Mouse (Mus musculus): ENCODE data around the gene Prickle4. TPM values are rescaled to one million over a fixed set of nuclear protein-coding genes. Genes with fewer than 3 reads are reported as not detected.
"Not testable (repeated sequence)": the region's sequence is repeated elsewhere in the genome, so short reads cannot be mapped to it uniquely, and the experiment has no call there.

Gene Prickle4
- polyA plus RNA-seq, 3 experiments from 2014 or later, result not detected

GRCm38 (mm10) chr17:47663009-47663713 lies 31.4 kb downstream of the Prickle4 start:
- no peak for ATAC-seq

GRCm38 (mm10) chr17:47658741-47659243 lies 35.7 kb downstream of the Prickle4 start:
- ATAC-seq, result no peak

- no peak for ATAC-seq
These were observed 36.6 kb downstream of the Prickle4 start for GRCm38 (mm10) chr17:47657901-47658300.

- ATAC-seq, result no peak
These were observed 38.8 kb downstream of the Prickle4 start for GRCm38 (mm10) chr17:47655697-47656096.

- not testable (repeated sequence) for ATAC-seq
These were observed 40.2 kb downstream of the Prickle4 start for GRCm38 (mm10) chr17:47654346-47654745.

GRCm38 (mm10) chr17:47651953-47652352 lies 42.6 kb downstream of the Prickle4 start:
- no peak for ATAC-seq

GRCm38 (mm10) chr17:47648966-47649365 lies 45.6 kb downstream of the Prickle4 start:
- no peak for ATAC-seq

- ATAC-seq, result no peak
These were observed 47.9 kb downstream of the Prickle4 start for GRCm38 (mm10) chr17:47646683-47647082.

- no peak for ATAC-seq
These were observed 51.5 kb downstream of the Prickle4 start for GRCm38 (mm10) chr17:47642992-47643391.

Other genes starting within 250 kb of the Prickle4 start
- gene Taf8, start 192.4 kb downstream of the Prickle4 start, polyA plus RNA-seq (2017; shearing (Covaris generic)), result 10 to 100 TPM; 56.9 to 80.8 (median 70.0) TPM
- gene Ccnd3, start 189.7 kb downstream of the Prickle4 start, polyA plus RNA-seq (2017; shearing (Covaris generic)), result 100 to 1,000 TPM; 124 to 141 (median 130) TPM
- 10 to 100 TPM in 2 of 3 experiments, 1 to 10 TPM in 1; 9.1 to 12.3 (median 11.6) TPM for gene Bysl, start 83.2 kb downstream of the Prickle4 start, polyA plus RNA-seq (2017; shearing (Covaris generic))
- 10 to 100 TPM; 27.6 to 32.3 (median 28.1) TPM for gene Med20, start 83.2 kb downstream of the Prickle4 start, polyA plus RNA-seq (2017; shearing (Covaris generic))
- under 1 TPM in 2 of 3 experiments, not detected in 1; 0.68 to 0.79 TPM for gene Gm20517, start 83.1 kb downstream of the Prickle4 start, polyA plus RNA-seq (2017; shearing (Covaris generic))
- under 1 TPM; 0.58 to 0.97 (median 0.70) TPM for gene Usp49, start 64.0 kb downstream of the Prickle4 start, polyA plus RNA-seq (2017; shearing (Covaris generic))
- 100 to 1,000 TPM; 299 to 411 (median 338) TPM for gene Tomm6, start 6.3 kb downstream of the Prickle4 start, polyA plus RNA-seq (2017; shearing (Covaris generic))
- not detected for gene Frs3, start 5.7 kb downstream of the Prickle4 start, polyA plus RNA-seq (2017; shearing (Covaris generic))
- gene Gm21981, start 281 bp downstream of the Prickle4 start, polyA plus RNA-seq (2017; shearing (Covaris generic)), result not detected
- gene Pgc, start 32.1 kb upstream of the Prickle4 start, polyA plus RNA-seq (2017; shearing (Covaris generic)), result not detected
- 10 to 100 TPM in 1 of 3 experiments, 1 to 10 TPM in 2; 5.6 to 10.6 (median 6.5) TPM for gene Tfeb, start 42.3 kb upstream of the Prickle4 start, polyA plus RNA-seq (2017; shearing (Covaris generic))
- not detected for gene Mdfi, start 140.0 kb upstream of the Prickle4 start, polyA plus RNA-seq (2017; shearing (Covaris generic))
- gene Foxp4, start 229.9 kb upstream of the Prickle4 start, polyA plus RNA-seq (2017; shearing (Covaris generic)), result 1 to 10 TPM; 1.9 to 5.7 (median 4.4) TPM

Data from inflammation-experienced regulatory T-cells, adult 6 months (primary cell).